Mouse (Mus musculus): ENCODE data around the gene Cfap36. TPM values are rescaled to one million over a fixed set of nuclear protein-coding genes. Genes with fewer than 3 reads are reported as not detected.
A peak's percentile ranks its signal among the peaks of the same experiment; 100 is the strongest.

The Cfap36 gene
- 66.4 and 66.6 TPM in 2 replicates for polyA plus RNA-seq (2015; fragmentation: Nextera tagmentation; extraction: Ambion mirVana)

DNA sequence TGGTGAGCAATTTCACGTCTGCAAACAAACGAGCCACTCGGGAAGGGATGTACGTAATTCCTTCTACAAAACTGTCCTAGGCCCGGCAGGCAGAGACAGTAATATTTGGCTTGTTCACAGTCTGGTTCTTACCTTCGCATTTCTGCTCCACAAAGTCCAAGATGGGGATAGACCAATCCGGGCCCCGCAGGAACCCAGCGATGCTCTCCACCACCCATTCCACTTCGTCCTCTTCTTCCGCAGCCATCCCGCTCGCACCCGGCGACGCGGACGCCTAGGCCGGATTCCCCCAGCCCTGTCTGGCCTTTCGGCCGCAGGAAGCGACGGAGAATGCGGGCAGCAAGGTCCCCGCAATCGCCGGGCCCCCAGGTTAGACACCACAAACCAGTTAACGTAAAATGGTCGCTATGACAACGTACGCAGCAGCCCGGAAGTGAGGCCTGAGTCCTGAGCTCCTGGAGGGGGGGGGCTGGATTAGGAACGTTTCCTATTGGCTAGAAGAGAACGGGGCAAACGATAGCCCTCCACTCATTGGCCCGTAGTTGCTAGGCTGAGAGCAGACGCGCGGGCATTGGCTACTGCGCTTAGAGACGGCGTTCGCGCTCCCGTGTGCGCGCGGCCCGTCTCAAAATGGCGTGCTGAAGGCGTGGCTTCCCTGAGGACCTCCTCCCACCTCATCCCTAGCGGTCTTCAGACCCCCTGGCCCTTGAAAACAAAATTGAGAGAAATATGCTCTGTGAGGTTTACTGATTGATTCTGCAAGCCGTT, at the start of gene Cfap36:
Gene Cfap36 (minus strand): TSS at position 527 of the 768 bp plus-strand sequence.
- no peaks in the 10 kb centered on the region for H3K9me3 ChIP-seq
- H3K36me3 ChIP-seq, result peaks cover 14% of the 10 kb centered on the region
- peak within 1 kb of the TSS; percentile 68; the same call in 1 of the 2 replicates for H3K27ac ChIP-seq
- ATAC-seq (ENCODE audit: insufficient number of reproducible peaks, insufficient read depth, low FRiP score, low TSS enrichment, low read depth), result peak; percentile 100
- WGBS, result under 1% methylated on average over 53 of the region's 53 CpGs
- peaks cover 13% of the 10 kb centered on the region for H3K4me1 ChIP-seq
- H3K27me3 ChIP-seq, result no peaks in the 10 kb centered on the region
- H3K4me2 ChIP-seq, result peak within 1 kb of the TSS; percentile 82
- peak within 1 kb of the TSS; percentile 79 for H3K9ac ChIP-seq
- peak within 1 kb of the TSS; percentile 81 for H3K4me3 ChIP-seq

DNA sequence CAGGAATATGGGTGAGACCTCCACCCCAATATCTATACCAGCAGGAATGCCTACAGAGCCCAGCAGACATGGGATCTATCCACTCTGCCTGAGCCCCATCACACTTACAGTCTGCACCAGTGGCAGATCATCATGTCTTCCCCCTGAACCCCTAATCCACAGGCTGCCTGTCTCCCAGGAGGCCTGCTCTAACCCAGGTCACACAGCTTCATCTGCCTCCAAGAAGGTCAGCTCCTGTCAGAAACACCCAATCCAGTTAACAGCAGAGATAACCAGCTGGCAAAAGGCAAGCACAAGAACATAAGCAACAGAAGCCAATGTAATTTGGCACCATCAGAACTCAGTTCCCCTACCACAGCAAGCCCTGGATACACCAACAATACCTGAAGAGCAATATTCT, 40.1 kb upstream of the Cfap36 start:
- Histone ChIP-seq H3K4me1 (no peaks in the 10 kb centered on the region), H3K27ac (no peak overlapping the region), H3K4me2 (no peak overlapping the region), H3K36me3 (no peaks in the 10 kb centered on the region), H3K27me3 (no peaks in the 10 kb centered on the region), H3K9ac (no peak overlapping the region), H3K9me3 (no peaks in the 10 kb centered on the region), H3K4me3 (no peak overlapping the region)
- no peak for ATAC-seq (ENCODE audit: insufficient number of reproducible peaks, insufficient read depth, low FRiP score, low TSS enrichment, low read depth)

GRCm38 (mm10) chr11:29286040-29286439, 38.8 kb upstream of the Cfap36 start:
- Histone ChIP-seq H3K4me1 (no peaks in the 10 kb centered on the region), H3K36me3 (no peaks in the 10 kb centered on the region), H3K9ac (no peak overlapping the region), H3K4me2 (no peak overlapping the region), H3K9me3 (no peaks in the 10 kb centered on the region), H3K4me3 (no peak overlapping the region), H3K27me3 (no peaks in the 10 kb centered on the region), H3K27ac (no peak overlapping the region)
- no peak for ATAC-seq (ENCODE audit: insufficient number of reproducible peaks, insufficient read depth, low FRiP score, low TSS enrichment, low read depth)

DNA sequence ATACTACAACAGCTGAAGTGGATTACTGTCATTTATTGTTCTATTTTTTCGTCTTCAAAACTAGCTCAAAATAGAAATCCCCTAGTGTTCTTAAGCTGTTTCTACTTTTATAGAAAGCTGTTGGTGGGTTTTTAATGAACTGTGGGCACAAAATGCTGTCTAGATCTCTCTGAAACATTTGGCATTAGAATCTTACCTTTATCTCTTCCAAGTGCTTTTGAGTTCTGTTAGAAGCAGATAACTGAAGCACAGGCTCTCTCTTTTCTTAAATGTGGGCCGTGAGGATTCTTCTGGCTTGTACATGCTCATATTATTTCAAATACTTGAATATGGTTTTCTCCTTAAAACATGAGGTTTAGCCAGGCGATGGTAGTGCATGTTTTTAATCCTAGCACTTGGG, 27.5 kb upstream of the Cfap36 start:
- Histone ChIP-seq H3K27me3 (no peaks in the 10 kb centered on the region), H3K27ac (no peak overlapping the region), H3K9ac (no peak overlapping the region), H3K36me3 (no peaks in the 10 kb centered on the region), H3K4me1 (no peaks in the 10 kb centered on the region), H3K9me3 (no peaks in the 10 kb centered on the region), H3K4me2 (no peak overlapping the region), H3K4me3 (no peak overlapping the region)
- 84% methylated on average over 3 of the region's 3 CpGs for WGBS
- no peak for ATAC-seq (ENCODE audit: insufficient number of reproducible peaks, insufficient read depth, low FRiP score, low TSS enrichment, low read depth)

GRCm38 (mm10) chr11:29267824-29268223, 20.6 kb upstream of the Cfap36 start:
- ATAC-seq (ENCODE audit: insufficient number of reproducible peaks, insufficient read depth, low FRiP score, low TSS enrichment, low read depth), result no peak
- H3K36me3 ChIP-seq, result no peaks in the 10 kb centered on the region
- H3K27me3 ChIP-seq, result no peaks in the 10 kb centered on the region
- no peak overlapping the region for H3K27ac ChIP-seq
- no peak overlapping the region for H3K9ac ChIP-seq
- H3K9me3 ChIP-seq, result no peaks in the 10 kb centered on the region
- no peak overlapping the region for H3K4me3 ChIP-seq
- 27% methylated on average over 3 of the region's 3 CpGs for WGBS
- no peak overlapping the region for H3K4me2 ChIP-seq
- no peaks in the 10 kb centered on the region for H3K4me1 ChIP-seq

DNA sequence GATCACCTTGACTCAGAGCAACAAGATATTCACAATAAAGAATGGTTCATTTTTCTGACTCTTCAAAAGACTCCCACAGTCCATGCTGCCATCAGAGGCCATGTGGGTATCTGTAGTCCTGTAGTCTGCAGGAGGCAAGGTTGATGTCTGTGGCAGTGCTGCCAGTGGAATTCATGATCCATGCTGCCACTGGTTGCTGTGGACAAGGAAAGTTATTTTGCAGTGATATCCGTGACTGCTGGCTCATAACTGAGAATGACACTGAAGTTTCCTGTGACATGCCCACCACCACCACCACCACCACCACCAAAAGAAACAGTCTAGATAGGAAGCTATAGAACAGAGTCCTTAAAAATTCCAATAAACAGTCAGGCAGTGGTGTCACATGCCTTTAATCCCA, 7.4 kb upstream of the Cfap36 start:
- WGBS, result 79% methylated on average over 1 of the region's 1 CpGs
- Histone ChIP-seq H3K4me1 (no peaks in the 10 kb centered on the region), H3K4me2 (no peak overlapping the region), H3K4me3 (no peak overlapping the region), H3K27ac (no peak overlapping the region), H3K9ac (no peak overlapping the region), H3K36me3 (no peaks in the 10 kb centered on the region), H3K27me3 (no peaks in the 10 kb centered on the region), H3K9me3 (peaks cover 3% of the 10 kb centered on the region; the same call in 1 of the 2 replicates)
- ATAC-seq (ENCODE audit: insufficient number of reproducible peaks, insufficient read depth, low FRiP score, low TSS enrichment, low read depth), result no peak

DNA sequence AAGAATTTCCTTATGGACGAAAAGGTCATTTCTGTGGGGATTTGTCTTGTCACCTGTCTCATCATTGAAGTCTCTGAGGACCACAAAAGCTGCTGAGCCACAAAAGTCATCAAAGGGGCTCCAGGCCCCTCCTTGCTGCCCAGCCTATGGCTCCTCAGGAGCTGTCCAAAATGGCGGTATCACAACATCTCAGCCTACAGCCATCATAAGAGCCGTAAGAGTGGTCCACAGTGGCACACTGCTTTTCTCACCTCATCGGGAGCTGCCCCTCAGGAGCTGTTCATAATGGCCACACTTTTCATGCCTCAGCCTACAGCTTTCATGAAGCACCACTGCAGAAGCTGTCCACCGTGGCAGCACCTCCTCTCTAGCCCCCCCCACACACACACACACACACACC, 1.2 kb upstream of the Cfap36 start:
- no peak overlapping the region for H3K4me3 ChIP-seq
- H3K4me1 ChIP-seq, result peaks cover 13% of the 10 kb centered on the region
- H3K27me3 ChIP-seq, result no peaks in the 10 kb centered on the region
- H3K27ac ChIP-seq, result no peak overlapping the region
- H3K36me3 ChIP-seq, result 0 out of 2 replicates have a peak, but pooled peaks cover 3% of the 10 kb centered on the region
- H3K9ac ChIP-seq, result no peak overlapping the region
- 94% methylated on average over 5 of the region's 5 CpGs for WGBS
- H3K4me2 ChIP-seq, result no peak overlapping the region
- H3K9me3 ChIP-seq, result peaks cover 3% of the 10 kb centered on the region; the same call in 1 of the 2 replicates
- ATAC-seq (ENCODE audit: insufficient number of reproducible peaks, insufficient read depth, low FRiP score, low TSS enrichment, low read depth), result no peak

GRCm38 (mm10) chr11:29247725-29248124, 516 bp upstream of the Cfap36 start:
- peak overlapping the region; percentile 81 for H3K4me3 ChIP-seq
- H3K4me2 ChIP-seq, result peak overlapping the region; percentile 53
- peaks cover 13% of the 10 kb centered on the region for H3K4me1 ChIP-seq
- no peaks in the 10 kb centered on the region for H3K9me3 ChIP-seq
- WGBS, result 94% methylated on average over 1 of the region's 1 CpGs
- H3K27ac ChIP-seq, result no peak overlapping the region
- 0 out of 2 replicates have a peak, but pooled peaks cover 7% of the 10 kb centered on the region for H3K36me3 ChIP-seq
- no peak for ATAC-seq (ENCODE audit: insufficient number of reproducible peaks, insufficient read depth, low FRiP score, low TSS enrichment, low read depth)
- H3K27me3 ChIP-seq, result no peaks in the 10 kb centered on the region
- no peak overlapping the region for H3K9ac ChIP-seq

DNA sequence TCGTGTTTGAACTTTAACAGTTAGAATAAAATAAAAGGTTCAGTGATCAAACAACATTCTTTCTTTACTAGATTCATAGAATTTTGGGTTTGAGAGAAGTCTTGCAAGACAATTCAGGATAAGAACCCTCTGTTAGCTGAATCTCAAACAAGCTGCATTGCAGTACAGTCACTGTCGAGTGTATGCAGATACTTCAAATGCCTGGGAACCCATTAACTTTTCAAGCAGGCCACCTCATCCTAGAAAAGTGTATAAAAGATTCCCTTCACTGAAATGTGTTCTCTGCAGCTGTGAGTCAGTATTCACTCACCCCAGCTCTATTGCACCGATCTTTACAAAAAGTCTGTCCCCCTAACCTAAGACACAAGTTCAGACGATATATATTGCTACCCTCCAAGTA, 1.2 kb downstream of the Cfap36 start:
- Histone ChIP-seq H3K4me2 (peak overlapping the region; percentile 82), H3K9me3 (no peaks in the 10 kb centered on the region), H3K27ac (no peak overlapping the region), H3K4me3 (peak overlapping the region; percentile 81), H3K27me3 (no peaks in the 10 kb centered on the region), H3K9ac (peak overlapping the region; percentile 79), H3K36me3 (peaks cover 20% of the 10 kb centered on the region), H3K4me1 (peaks cover 13% of the 10 kb centered on the region)
- no peak for ATAC-seq (ENCODE audit: insufficient number of reproducible peaks, insufficient read depth, low FRiP score, low TSS enrichment, low read depth)
- 74% methylated on average over 4 of the region's 4 CpGs for WGBS

DNA sequence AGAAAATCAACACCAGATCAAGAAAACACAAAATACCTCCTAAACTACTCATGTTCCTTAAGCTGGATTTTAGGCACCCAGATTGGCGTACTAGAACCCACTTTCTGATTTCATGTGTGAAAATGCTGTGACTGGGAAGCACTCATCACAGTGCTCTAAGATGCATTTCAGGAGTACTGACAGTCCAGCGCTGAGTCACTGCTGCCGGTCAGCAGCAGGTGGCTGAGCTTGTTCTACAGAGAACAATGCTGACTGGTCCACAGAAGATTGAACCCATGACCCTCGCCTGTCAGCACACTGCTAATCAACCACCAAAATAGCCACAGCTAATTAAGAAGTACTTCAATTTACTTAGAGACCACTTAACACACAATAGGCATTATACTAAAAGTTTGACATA, 5.2 kb downstream of the Cfap36 start:
- H3K4me1 ChIP-seq, result peaks cover 13% of the 10 kb centered on the region
- no peak overlapping the region for H3K9ac ChIP-seq
- H3K36me3 ChIP-seq, result peaks cover 20% of the 10 kb centered on the region
- 84% methylated on average over 4 of the region's 4 CpGs for WGBS
- no peaks in the 10 kb centered on the region for H3K9me3 ChIP-seq
- H3K27me3 ChIP-seq, result no peaks in the 10 kb centered on the region
- no peak for ATAC-seq (ENCODE audit: insufficient number of reproducible peaks, insufficient read depth, low FRiP score, low TSS enrichment, low read depth)
- no peak overlapping the region for H3K4me2 ChIP-seq
- H3K4me3 ChIP-seq, result no peak overlapping the region
- no peak overlapping the region for H3K27ac ChIP-seq

GRCm38 (mm10) chr11:29239353-29239752, 7.9 kb downstream of the Cfap36 start:
- H3K4me3 ChIP-seq, result no peak overlapping the region
- no peak for ATAC-seq (ENCODE audit: insufficient number of reproducible peaks, insufficient read depth, low FRiP score, low TSS enrichment, low read depth)
- no peak overlapping the region for H3K9ac ChIP-seq
- WGBS, result 97% methylated on average over 1 of the region's 1 CpGs
- no peaks in the 10 kb centered on the region for H3K27me3 ChIP-seq
- H3K4me1 ChIP-seq, result no peaks in the 10 kb centered on the region
- H3K36me3 ChIP-seq, result peaks cover 20% of the 10 kb centered on the region
- H3K4me2 ChIP-seq, result no peak overlapping the region
- H3K27ac ChIP-seq, result no peak overlapping the region
- no peaks in the 10 kb centered on the region for H3K9me3 ChIP-seq

DNA sequence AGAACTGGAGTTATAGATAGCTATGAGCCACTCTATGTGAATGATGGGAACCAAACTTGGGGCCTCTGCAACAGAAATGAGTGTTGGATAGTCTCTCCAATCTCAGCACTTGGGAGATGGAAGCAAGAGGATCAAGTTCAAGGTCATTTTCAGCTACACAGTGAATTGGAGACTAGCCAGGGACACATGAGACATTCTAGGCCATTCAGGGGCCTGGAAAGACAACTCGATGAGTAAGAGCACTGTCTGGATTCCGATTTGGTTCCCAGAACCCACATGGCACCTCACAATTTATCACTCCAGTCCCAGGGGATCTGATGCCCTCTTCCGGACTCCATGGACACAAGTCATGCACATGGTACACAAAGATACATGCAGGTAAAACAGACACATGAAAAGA, 8.7 kb downstream of the Cfap36 start:
- no peak overlapping the region for H3K27ac ChIP-seq
- ATAC-seq (ENCODE audit: insufficient number of reproducible peaks, insufficient read depth, low FRiP score, low TSS enrichment, low read depth), result no peak
- WGBS, result 92% methylated on average over 3 of the region's 3 CpGs
- no peak overlapping the region for H3K4me2 ChIP-seq
- peaks cover 20% of the 10 kb centered on the region for H3K36me3 ChIP-seq
- H3K4me3 ChIP-seq, result no peak overlapping the region
- H3K9me3 ChIP-seq, result no peaks in the 10 kb centered on the region
- no peaks in the 10 kb centered on the region for H3K4me1 ChIP-seq
- no peak overlapping the region for H3K9ac ChIP-seq
- H3K27me3 ChIP-seq, result no peaks in the 10 kb centered on the region
